Mouse (Mus musculus): Measurements from ENCODE around the gene Moap1. TPM values are rescaled to one million over a fixed set of nuclear protein-coding genes. Genes with fewer than 3 reads are reported as not detected.

The Moap1 gene
- total RNA-seq, 1 experiment = 8.8 TPM

- no peak for DNase-seq (ENCODE audit: low read depth, low spot score)
- H3K9me3 ChIP-seq (ENCODE audit: control insufficient read depth, insufficient read depth, low read depth, low read length) = no peaks in the 10 kb centered on the region
- no peak overlapping the region for H3K4me3 ChIP-seq (ENCODE audit: insufficient read depth in 1 of 2, low read depth in 1 of 2, low read length in 2 of 2, poor library complexity in 1 of 2, severe bottlenecking in 1 of 2)
- no peak overlapping the region for H3K27ac ChIP-seq (ENCODE audit: insufficient read depth, low read depth, low read length, poor library complexity, severe bottlenecking)
- H3K36me3 ChIP-seq (ENCODE audit: control insufficient read depth, insufficient read depth, low read length, poor library complexity, severe bottlenecking) = no peaks in the 10 kb centered on the region
- TF ChIP-seq ZNF384 (IDR thresholded peaks at IDR 0.05; ENCODE audit: low read depth, low read length) = no peak
- TF ChIP-seq MAFK (IDR thresholded peaks at IDR 0.05; ENCODE audit: insufficient read depth, low read depth, low read length) = no peak
- TF ChIP-seq ZC3H11A (IDR thresholded peaks at IDR 0.05; ENCODE audit: borderline replicate concordance, low read depth, low read length) = no peak
- TF ChIP-seq HCFC1 (IDR thresholded peaks at IDR 0.05; ENCODE audit: borderline replicate concordance, insufficient read depth, low read length) = no peak
- TF ChIP-seq CHD2 (IDR thresholded peaks at IDR 0.05; ENCODE audit: low read depth, low read length) = no peak
- H3K9ac ChIP-seq (ENCODE audit: insufficient read depth, low read depth, low read length, poor library complexity, severe bottlenecking) = no peak overlapping the region
- in situ Hi-C loops (cut with MboI; ENCODE audit: low sequenced_read_pairs in 2 of 2, unreplicated experiment in 2 of 2) = no loop called here
- H3K4me1 ChIP-seq (ENCODE audit: control insufficient read depth in 2 of 2, insufficient read depth in 2 of 2, low read length in 2 of 2, poor library complexity in 1 of 2) = peaks cover 15 to 39% of the 10 kb centered on the region in 2 experiments
These were observed 33.6 kb downstream of the Moap1 start for GRCm38 (mm10) chr12:102709896-102710295.

GRCm38 (mm10) chr12:102708220-102708619 lies 35.2 kb downstream of the Moap1 start:
- peak overlapping the region; percentile 63 for H3K9ac ChIP-seq (ENCODE audit: insufficient read depth, low read depth, low read length, poor library complexity, severe bottlenecking)
- no peak for TF ChIP-seq MAFK (IDR thresholded peaks at IDR 0.05; ENCODE audit: insufficient read depth, low read depth, low read length)
- no peak for TF ChIP-seq CHD2 (IDR thresholded peaks at IDR 0.05; ENCODE audit: low read depth, low read length)
- no peak for TF ChIP-seq HCFC1 (IDR thresholded peaks at IDR 0.05; ENCODE audit: borderline replicate concordance, insufficient read depth, low read length)
- TF ChIP-seq ZNF384 (IDR thresholded peaks at IDR 0.05; ENCODE audit: low read depth, low read length) = no peak
- no peak for TF ChIP-seq ZC3H11A (IDR thresholded peaks at IDR 0.05; ENCODE audit: borderline replicate concordance, low read depth, low read length)
- in situ Hi-C loops (cut with MboI; ENCODE audit: low sequenced_read_pairs in 2 of 2, unreplicated experiment in 2 of 2) = no loop called here
- no peaks in the 10 kb centered on the region for H3K36me3 ChIP-seq (ENCODE audit: control insufficient read depth, insufficient read depth, low read length, poor library complexity, severe bottlenecking)
- no peak overlapping the region for H3K4me3 ChIP-seq (ENCODE audit: insufficient read depth in 1 of 2, low read depth in 1 of 2, low read length in 2 of 2, poor library complexity in 1 of 2, severe bottlenecking in 1 of 2)
- H3K4me1 ChIP-seq (ENCODE audit: control insufficient read depth in 2 of 2, insufficient read depth in 2 of 2, low read length in 2 of 2, poor library complexity in 1 of 2) = peaks cover 8 to 32% of the 10 kb centered on the region in 2 experiments; a peak in 3 of 4 replicates
- peak overlapping the region; percentile 34; the same call in 1 of the 2 replicates for H3K27ac ChIP-seq (ENCODE audit: insufficient read depth, low read depth, low read length, poor library complexity, severe bottlenecking)
- DNase-seq (ENCODE audit: low read depth, low spot score) = no peak
- H3K9me3 ChIP-seq (ENCODE audit: control insufficient read depth, insufficient read depth, low read depth, low read length) = no peaks in the 10 kb centered on the region

GRCm38 (mm10) chr12:102706833-102707463 lies 36.5 kb downstream of the Moap1 start:
- DNase-seq (ENCODE audit: low read depth, low spot score) = peak; percentile 83
- H3K4me3 ChIP-seq (ENCODE audit: insufficient read depth in 1 of 2, low read depth in 1 of 2, low read length in 2 of 2, poor library complexity in 1 of 2, severe bottlenecking in 1 of 2) = no peak overlapping the region
- H3K9me3 ChIP-seq (ENCODE audit: control insufficient read depth, insufficient read depth, low read depth, low read length) = no peaks in the 10 kb centered on the region
- in situ Hi-C loops (cut with MboI; ENCODE audit: low sequenced_read_pairs in 2 of 2, unreplicated experiment in 2 of 2) = no loop called here
- H3K9ac ChIP-seq (ENCODE audit: insufficient read depth, low read depth, low read length, poor library complexity, severe bottlenecking) = peak overlapping the region; percentile 49; the same call in 1 of the 2 replicates
- peak overlapping the region; percentile 83 for H3K27ac ChIP-seq (ENCODE audit: insufficient read depth, low read depth, low read length, poor library complexity, severe bottlenecking)
- no peak for TF ChIP-seq HCFC1 (IDR thresholded peaks at IDR 0.05; ENCODE audit: borderline replicate concordance, insufficient read depth, low read length)
- no peak for TF ChIP-seq ZC3H11A (IDR thresholded peaks at IDR 0.05; ENCODE audit: borderline replicate concordance, low read depth, low read length)
- TF ChIP-seq CHD2 (IDR thresholded peaks at IDR 0.05; ENCODE audit: low read depth, low read length) = no peak
- no peak for TF ChIP-seq MAFK (IDR thresholded peaks at IDR 0.05; ENCODE audit: insufficient read depth, low read depth, low read length)
- TF ChIP-seq ZNF384 (IDR thresholded peaks at IDR 0.05; ENCODE audit: low read depth, low read length) = no peak
- H3K4me1 ChIP-seq (ENCODE audit: control insufficient read depth in 2 of 2, insufficient read depth in 2 of 2, low read length in 2 of 2, poor library complexity in 1 of 2) = peaks cover 1 to 33% of the 10 kb centered on the region in 2 experiments; a peak in 3 of 4 replicates
- H3K36me3 ChIP-seq (ENCODE audit: control insufficient read depth, insufficient read depth, low read length, poor library complexity, severe bottlenecking) = no peaks in the 10 kb centered on the region

GRCm38 (mm10) chr12:102705906-102706640 lies 37.4 kb downstream of the Moap1 start:
- in situ Hi-C loops (cut with MboI; ENCODE audit: low sequenced_read_pairs in 2 of 2, unreplicated experiment in 2 of 2) = no loop called here
- Histone ChIP-seq H3K36me3 (ENCODE audit: control insufficient read depth, insufficient read depth, low read length, poor library complexity, severe bottlenecking) (no peaks in the 10 kb centered on the region), H3K9ac (ENCODE audit: insufficient read depth, low read depth, low read length, poor library complexity, severe bottlenecking) (peak overlapping the region; percentile 49; the same call in 1 of the 2 replicates), H3K4me1 (ENCODE audit: control insufficient read depth in 2 of 2, insufficient read depth in 2 of 2, low read length in 2 of 2, poor library complexity in 1 of 2) (peaks cover 3 to 40% of the 10 kb centered on the region in 2 experiments; a peak in 3 of 4 replicates), H3K27ac (ENCODE audit: insufficient read depth, low read depth, low read length, poor library complexity, severe bottlenecking) (peak overlapping the region; percentile 83), H3K9me3 (ENCODE audit: control insufficient read depth, insufficient read depth, low read depth, low read length) (no peaks in the 10 kb centered on the region), H3K4me3 (ENCODE audit: insufficient read depth in 1 of 2, low read depth in 1 of 2, low read length in 2 of 2, poor library complexity in 1 of 2, severe bottlenecking in 1 of 2) (peak overlapping the region; percentile 73 to 92; a peak in 2 of 4 replicates)
- no peak for DNase-seq (ENCODE audit: low read depth, low spot score)
- TF ChIP-seq MAFK (IDR thresholded peaks at IDR 0.05; ENCODE audit: insufficient read depth, low read depth, low read length) (no peak), ZC3H11A (IDR thresholded peaks at IDR 0.05; ENCODE audit: borderline replicate concordance, low read depth, low read length) (no peak), HCFC1 (IDR thresholded peaks at IDR 0.05; ENCODE audit: borderline replicate concordance, insufficient read depth, low read length) (no peak), ZNF384 (IDR thresholded peaks at IDR 0.05; ENCODE audit: low read depth, low read length) (no peak), CHD2 (IDR thresholded peaks at IDR 0.05; ENCODE audit: low read depth, low read length) (no peak)
